In the genomic region with DNA sequence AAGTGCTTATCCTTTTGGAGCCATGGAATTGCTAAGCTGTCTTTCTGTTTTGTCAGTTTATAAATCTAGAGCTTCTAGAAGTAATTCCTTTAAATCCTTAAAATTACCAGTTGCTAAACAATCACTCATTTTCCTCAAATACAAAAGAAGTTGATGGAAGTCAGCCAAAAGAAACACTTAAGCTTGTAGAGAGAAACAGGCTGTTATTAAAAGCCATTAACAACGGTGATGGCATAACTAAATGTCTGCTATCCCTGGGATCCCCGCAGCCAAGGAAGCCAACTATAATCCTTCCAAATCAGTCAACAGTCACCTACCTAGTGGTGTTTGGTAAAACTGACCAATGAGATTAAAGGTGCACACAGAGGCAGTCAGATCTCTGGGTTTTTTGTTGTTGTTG, we compare ENCODE assay signal across 14 mouse cellular contexts.
"Had no signal": no experiment of that assay in that cellular context is flagged by ENCODE, and none has a peak within 500 bp of the region (broad histone marks: within the 10 kb centered on the region; RNA-seq: fewer than 3 reads in every experiment).

No protein-coding gene starts in this region.

- DNase-seq: kidney, adult 2 months; kidney, postnatal 25 days; layer of hippocampus, adult 9-11 months; layer of hippocampus, postnatal 36 days; right cerebral cortex, postnatal 14 days; thymus, adult 2 months; thymus, postnatal 25 days had no signal

- H3K4me3 ChIP-seq: kidney, embryonic 15.5 days; limb, embryonic 15.5 days; liver, embryonic 12.5 days; midbrain, embryonic 12.5 days; neural tube, embryonic 13.5 days had no signal

- H3K27ac ChIP-seq: kidney, embryonic 15.5 days; limb, embryonic 15.5 days; liver, embryonic 12.5 days; midbrain, embryonic 12.5 days; neural tube, embryonic 13.5 days had no signal

- ATAC-seq: intestine, embryonic 16.5 days; liver, embryonic 12.5 days; midbrain, embryonic 16.5 days had no signal

- H3K9me3 ChIP-seq: kidney, embryonic 15.5 days; limb, embryonic 15.5 days; liver, embryonic 12.5 days; midbrain, embryonic 12.5 days; neural tube, embryonic 13.5 days had no signal

- H3K27me3 ChIP-seq: kidney, embryonic 15.5 days; limb, embryonic 15.5 days; liver, embryonic 12.5 days; midbrain, embryonic 12.5 days; neural tube, embryonic 13.5 days had no signal

- H3K4me1 ChIP-seq: kidney, embryonic 15.5 days; limb, embryonic 15.5 days; liver, embryonic 12.5 days; midbrain, embryonic 12.5 days; neural tube, embryonic 13.5 days had no signal

- H3K9ac ChIP-seq: kidney, embryonic 15.5 days; limb, embryonic 15.5 days; liver, embryonic 12.5 days; midbrain, embryonic 12.5 days; neural tube, embryonic 13.5 days had no signal

- H3K4me2 ChIP-seq: kidney, embryonic 15.5 days; limb, embryonic 15.5 days; liver, embryonic 12.5 days; midbrain, embryonic 12.5 days; neural tube, embryonic 13.5 days had no signal

- H3K36me3 ChIP-seq: kidney, embryonic 15.5 days; limb, embryonic 15.5 days; liver, embryonic 12.5 days; midbrain, embryonic 12.5 days; neural tube, embryonic 13.5 days had no signal
